Mouse (Mus musculus) midbrain, embryonic 14.5 days (tissue): ENCODE results near the gene Dcxr. TPM values are rescaled to one million over a fixed set of nuclear protein-coding genes. Genes with fewer than 3 reads are reported as not detected.

ENCODE experiments used
- ATAC-seq: fragments of 200-750 bp; cut with Nextera tagmentation; 2 replicates; pipeline ENCODE4 v1.8.0; 2017; ENCODE audit warnings: moderate number of reproducible peaks, moderate library complexity; ENCODE audit not compliant: low FRiP score, low TSS enrichment
- DNase-seq: peaks from one replicate; pipeline ENCODE4 v3.0.0-alpha.2; 2015
- H3K27ac ChIP-seq: fragments of 300-500 bp; sonication (generic); replicated peaks from 2 replicates; pipeline ENCODE4 v1.5.1; 2014; ENCODE audit warnings: mild to moderate bottlenecking, low read depth, low read length, moderate library complexity
- H3K27me3 ChIP-seq: fragments of 300-500 bp; sonication (generic); 2 replicates; pipeline ENCODE4 v1.6.1; 2014; ENCODE audit warnings: low read length, control low read depth, mixed read lengths; ENCODE audit not compliant: control insufficient read depth, insufficient read depth
- H3K36me3 ChIP-seq: fragments of 300-500 bp; sonication (generic); 2 replicates; pipeline ENCODE4 v1.6.1; 2014; ENCODE audit warnings: low read length, control low read depth; ENCODE audit not compliant: control insufficient read depth, insufficient read depth
- H3K4me1 ChIP-seq: fragments of 300-500 bp; sonication (generic); 2 replicates; pipeline ENCODE4 v1.6.1; 2014; ENCODE audit warnings: mild to moderate bottlenecking, antibody characterized with exemption, low read length, control low read depth; ENCODE audit not compliant: control insufficient read depth, insufficient read depth
- H3K4me2 ChIP-seq: fragments of 300-500 bp; sonication (generic); 2 replicates; pipeline ENCODE4 v1.6.1; 2014; ENCODE audit warnings: mild to moderate bottlenecking, low read length, moderate library complexity
- H3K4me3 ChIP-seq: fragments of 300-500 bp; sonication (generic); replicated peaks from 2 replicates; pipeline ENCODE4 v1.5.1; 2014; ENCODE audit warnings: low read depth, low read length
- H3K9ac ChIP-seq: fragments of 300-500 bp; sonication (generic); replicated peaks from 2 replicates; pipeline ENCODE4 v1.6.1; 2014; ENCODE audit warnings: mild to moderate bottlenecking, low read length, moderate library complexity
- H3K9me3 ChIP-seq: fragments of 300-500 bp; sonication (generic); 2 replicates; pipeline ENCODE4 v1.6.1; 2016; ENCODE audit warnings: low read length, control low read depth, mixed read lengths; ENCODE audit not compliant: control insufficient read depth
- WGBS: fragments of 180-500 bp; shearing (Covaris S2); extraction: QIAGEN DNeasy Blood & Tissue Kit; methylation state at CpG from one replicate; pipeline ENCODE4 v1.1.7; 2014; 5-methylcytosine and 5-hydroxymethylcytosine counted together
- polyA plus RNA-seq: library from polyadenylated mRNA; unstranded; fragments of >200 nt; fragmentation: Nextera tagmentation; extraction: Ambion mirVana; gene quantifications from 2 replicates; pipeline ENCODE4 v1.2.1, GENCODE M21; 2014

The Dcxr gene
- polyA plus RNA-seq, 1 experiment from 2014 or later: 8.6 TPM

DNA sequence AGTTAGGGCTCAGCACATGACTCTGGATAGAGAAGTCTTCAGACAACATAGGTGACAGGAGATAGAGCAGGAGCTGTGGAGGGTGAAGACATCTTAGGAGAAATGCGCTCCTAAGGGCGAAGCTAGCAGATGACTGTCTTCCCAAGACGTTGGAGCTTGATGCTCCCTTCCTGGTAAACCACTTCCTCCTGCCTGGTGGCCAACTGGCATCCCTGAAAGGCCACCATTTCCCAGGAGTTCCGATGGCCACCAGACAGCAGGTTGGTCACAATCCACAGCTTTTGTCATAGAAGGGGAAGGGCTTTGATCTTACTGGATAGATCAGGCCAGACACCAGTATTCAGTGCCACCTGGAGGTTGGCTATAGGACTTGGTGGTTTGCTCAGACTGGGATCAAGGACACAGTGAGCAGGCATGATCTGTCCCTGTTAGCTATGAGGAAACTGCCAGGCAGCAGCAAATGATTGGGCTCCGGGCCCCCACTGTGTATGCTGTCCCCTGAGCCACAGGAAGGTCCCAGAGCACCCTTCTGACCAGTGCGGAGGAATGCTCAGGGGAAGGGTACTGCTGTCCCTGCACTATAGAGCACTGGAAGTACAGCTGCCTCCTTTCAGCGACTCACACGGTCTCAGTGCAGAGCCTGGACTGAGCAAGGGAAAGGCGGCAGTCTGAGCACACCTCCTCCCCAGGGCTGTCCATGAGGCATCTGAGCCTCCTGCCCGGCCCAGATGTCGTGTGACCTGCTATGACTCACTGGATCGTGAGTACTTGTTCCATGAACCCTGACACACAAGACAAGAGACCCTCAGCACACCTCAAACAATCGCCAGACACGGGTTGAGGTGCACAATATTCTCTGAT, 35.0 kb upstream of the Dcxr start:
- no peak overlapping the region for H3K4me2 ChIP-seq
- no peak overlapping the region for H3K4me3 ChIP-seq
- ATAC-seq (no peak), DNase-seq (no peak)
- H3K36me3 ChIP-seq: no peaks in the 10 kb centered on the region
- no peak overlapping the region for H3K9ac ChIP-seq
- no peak overlapping the region for H3K27ac ChIP-seq
- H3K4me1 ChIP-seq: no peaks in the 10 kb centered on the region
- 77% methylated on average over 14 of the region's 14 CpGs for WGBS
- H3K9me3 ChIP-seq: peaks cover 3% of the 10 kb centered on the region; the same call in 1 of the 2 replicates
- H3K27me3 ChIP-seq: peaks cover 5% of the 10 kb centered on the region; the same call in 1 of the 2 replicates

DNA sequence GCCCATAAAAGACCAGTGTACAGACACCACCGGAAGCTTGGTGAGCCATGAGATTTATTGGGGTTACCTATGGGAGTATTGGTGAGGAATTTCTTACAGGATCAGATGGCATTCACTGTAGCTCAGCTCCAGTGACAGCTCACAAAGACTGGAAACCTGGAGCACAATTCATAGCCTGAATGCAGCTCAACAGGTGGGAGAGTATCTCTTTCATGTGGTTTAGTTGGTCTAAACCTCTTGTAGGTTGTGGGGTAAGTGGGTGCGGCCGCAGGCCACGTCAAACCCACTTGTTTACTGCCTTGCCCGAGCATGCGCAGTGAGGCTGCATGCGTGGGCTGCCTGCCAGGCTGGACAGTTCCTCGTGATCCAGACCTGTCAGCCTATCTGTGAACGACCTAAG, 33.2 kb upstream of the Dcxr start:
- Histone ChIP-seq H3K27ac (no peak overlapping the region), H3K4me2 (no peak overlapping the region), H3K27me3 (peaks cover 5% of the 10 kb centered on the region; the same call in 1 of the 2 replicates), H3K9me3 (peaks cover 3% of the 10 kb centered on the region; the same call in 1 of the 2 replicates), H3K4me1 (no peaks in the 10 kb centered on the region), H3K4me3 (no peak overlapping the region), H3K9ac (no peak overlapping the region), H3K36me3 (no peaks in the 10 kb centered on the region)
- DNase-seq: no peak
- 94% methylated on average over 9 of the region's 9 CpGs for WGBS
- no peak for ATAC-seq

DNA sequence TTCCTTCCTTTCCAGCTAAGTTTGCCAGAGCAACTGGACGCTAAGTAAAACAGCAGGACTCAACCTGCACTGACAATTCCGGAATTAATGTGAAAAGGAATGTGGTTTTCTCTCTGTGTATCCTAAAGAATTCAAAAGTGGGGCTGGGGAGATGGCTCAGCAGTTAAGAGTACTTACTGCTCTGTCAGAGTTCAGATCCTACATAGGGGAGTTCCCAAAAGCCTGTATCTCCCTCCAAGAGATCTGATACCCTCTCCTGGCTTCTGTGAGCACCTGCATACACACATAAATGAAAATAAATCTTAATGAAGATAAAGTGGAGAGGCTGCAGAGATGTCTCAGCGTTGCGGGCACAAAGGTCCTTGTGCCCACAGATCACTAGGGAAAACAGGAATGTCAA, 24.5 kb upstream of the Dcxr start:
- Histone ChIP-seq H3K4me2 (no peak overlapping the region), H3K4me3 (no peak overlapping the region), H3K27me3 (no peaks in the 10 kb centered on the region), H3K27ac (no peak overlapping the region), H3K36me3 (no peaks in the 10 kb centered on the region), H3K4me1 (no peaks in the 10 kb centered on the region), H3K9me3 (no peaks in the 10 kb centered on the region), H3K9ac (no peak overlapping the region)
- DNase-seq (no peak), ATAC-seq (no peak)
- WGBS: 72% methylated on average over 4 of the region's 4 CpGs

DNA sequence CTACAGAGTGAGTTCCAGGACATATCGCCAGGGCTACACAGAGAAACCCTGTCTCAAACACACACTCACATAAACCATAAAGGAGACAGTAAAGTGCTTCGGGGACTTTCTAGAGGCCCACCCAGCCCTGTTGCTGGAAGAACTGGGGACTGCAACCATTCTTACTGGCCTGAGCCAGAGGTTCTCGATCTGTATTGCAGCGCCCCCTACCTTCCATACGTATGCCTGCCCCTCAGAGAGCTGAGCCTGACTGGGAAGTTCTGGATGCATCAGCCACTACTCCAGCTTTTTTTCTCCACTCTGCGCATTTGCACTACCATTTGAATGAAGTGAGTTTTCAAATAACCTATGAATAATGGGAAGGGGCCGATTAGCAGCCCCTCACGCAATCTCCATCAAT, 22.3 kb upstream of the Dcxr start:
- no peak overlapping the region for H3K27ac ChIP-seq
- H3K4me3 ChIP-seq: no peak overlapping the region
- ATAC-seq: no peak
- no peaks in the 10 kb centered on the region for H3K27me3 ChIP-seq
- H3K4me2 ChIP-seq: no peak overlapping the region
- DNase-seq: peak; percentile 25
- no peaks in the 10 kb centered on the region for H3K36me3 ChIP-seq
- no peaks in the 10 kb centered on the region for H3K9me3 ChIP-seq
- H3K9ac ChIP-seq: no peak overlapping the region
- no peaks in the 10 kb centered on the region for H3K4me1 ChIP-seq
- 61% methylated on average over 8 of the region's 8 CpGs for WGBS

DNA sequence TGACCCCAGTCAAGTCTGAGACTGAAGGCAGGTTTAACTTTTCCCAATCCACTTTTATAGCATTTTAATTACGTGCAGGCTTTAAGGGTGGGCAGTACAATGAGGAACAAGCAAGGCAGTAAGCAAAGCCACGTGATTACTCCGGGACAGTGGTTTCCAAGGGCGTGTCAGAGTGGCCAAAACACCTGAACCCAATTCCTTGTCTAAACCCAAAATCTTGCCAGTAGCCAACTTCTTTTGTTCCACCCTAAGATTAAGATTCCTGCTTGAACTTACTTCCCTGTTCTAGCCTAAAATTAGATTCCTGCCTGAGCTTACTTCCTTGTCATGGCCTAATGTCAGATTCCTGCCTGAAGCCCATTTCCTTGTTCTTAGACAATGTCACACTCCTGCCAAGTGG, 20.9 kb upstream of the Dcxr start:
- Histone ChIP-seq H3K9me3 (no peaks in the 10 kb centered on the region), H3K4me2 (no peak overlapping the region), H3K27me3 (no peaks in the 10 kb centered on the region), H3K36me3 (no peaks in the 10 kb centered on the region), H3K4me1 (no peaks in the 10 kb centered on the region), H3K4me3 (no peak overlapping the region), H3K27ac (no peak overlapping the region), H3K9ac (no peak overlapping the region)
- DNase-seq (no peak), ATAC-seq (no peak)
- WGBS: 80% methylated on average over 4 of the region's 4 CpGs

DNA sequence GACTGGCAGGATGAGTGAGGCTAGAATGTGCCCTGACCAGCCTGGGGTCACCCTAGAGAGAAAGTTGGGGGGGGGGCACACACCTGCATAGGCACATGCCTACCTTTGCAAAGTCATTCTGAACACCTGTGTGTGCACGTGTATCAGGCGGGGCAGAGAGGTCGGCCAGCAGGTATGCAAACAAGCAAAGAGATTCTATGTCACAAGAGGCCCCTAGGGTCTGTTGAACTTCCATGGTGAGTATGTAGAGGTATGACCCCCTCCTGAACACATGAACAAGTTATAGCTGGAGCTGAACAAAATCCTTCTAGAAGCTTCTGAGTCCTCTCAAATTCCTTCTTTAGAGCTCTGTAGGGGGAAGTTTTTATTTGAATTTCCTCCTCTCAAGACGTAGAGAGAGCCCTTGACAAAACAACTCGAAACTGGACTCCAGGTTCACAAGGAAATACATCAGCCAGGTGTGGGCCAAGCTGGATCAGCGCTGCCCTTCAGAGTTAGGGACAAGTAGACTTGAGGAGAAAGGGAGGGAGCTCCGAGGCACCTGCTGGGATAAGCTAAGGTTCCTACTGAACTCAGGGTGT, 17.1 kb upstream of the Dcxr start:
- Histone ChIP-seq H3K9ac (no peak overlapping the region), H3K27ac (no peak overlapping the region), H3K9me3 (no peaks in the 10 kb centered on the region), H3K4me2 (no peak overlapping the region), H3K27me3 (no peaks in the 10 kb centered on the region), H3K4me3 (no peak overlapping the region), H3K36me3 (no peaks in the 10 kb centered on the region), H3K4me1 (no peaks in the 10 kb centered on the region)
- ATAC-seq (no peak), DNase-seq (no peak)
- WGBS: 78% methylated on average over 7 of the region's 7 CpGs

DNA sequence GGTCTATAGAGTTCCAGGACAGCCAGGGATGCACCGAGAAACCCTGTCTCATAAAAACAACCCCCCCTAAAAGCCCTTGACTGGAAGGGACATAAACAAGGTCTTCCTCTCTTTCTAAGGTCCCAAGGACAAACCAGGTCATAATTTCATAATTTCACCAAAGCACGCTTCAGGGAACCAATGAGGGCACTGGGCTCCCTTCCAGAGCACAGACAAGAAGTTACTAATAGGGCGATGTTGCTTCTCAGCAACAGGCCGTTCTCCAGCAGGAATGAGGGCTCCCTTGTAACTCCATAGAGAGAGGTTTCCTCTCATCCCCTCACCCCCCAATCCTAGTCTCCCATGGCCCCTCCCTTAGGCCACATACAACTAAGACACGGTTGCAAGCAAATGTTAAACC, 13.9 kb upstream of the Dcxr start:
- Histone ChIP-seq H3K36me3 (no peaks in the 10 kb centered on the region), H3K9me3 (no peaks in the 10 kb centered on the region), H3K9ac (no peak overlapping the region), H3K27me3 (no peaks in the 10 kb centered on the region), H3K4me3 (no peak overlapping the region), H3K4me1 (no peaks in the 10 kb centered on the region), H3K27ac (no peak overlapping the region), H3K4me2 (no peak overlapping the region)
- no peak for ATAC-seq
- no peak for DNase-seq
- 93% methylated on average over 5 of the region's 5 CpGs for WGBS

DNA sequence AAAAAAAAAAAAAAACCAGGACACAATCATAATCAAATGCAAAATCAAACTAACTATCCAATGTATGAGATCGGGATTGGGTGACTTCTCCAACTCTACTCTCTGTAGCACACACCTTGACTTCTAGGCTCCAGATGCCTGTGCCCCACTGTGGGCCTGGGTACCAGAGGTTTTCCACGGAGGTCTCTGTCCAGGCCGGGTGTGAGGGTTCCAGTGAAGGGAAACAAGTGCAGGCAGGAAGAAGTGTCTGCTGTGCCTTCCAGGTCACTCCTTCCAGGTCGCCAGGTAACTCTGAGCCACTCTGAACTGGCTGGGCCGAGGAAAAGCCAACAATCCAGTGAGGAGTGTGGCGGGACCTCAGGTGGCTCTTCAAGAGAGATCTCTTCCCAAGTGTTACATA, 9.3 kb upstream of the Dcxr start:
- no peak overlapping the region for H3K4me2 ChIP-seq
- H3K9ac ChIP-seq: no peak overlapping the region
- no peak for ATAC-seq
- DNase-seq: no peak
- 77% methylated on average over 6 of the region's 6 CpGs for WGBS
- H3K4me1 ChIP-seq: no peaks in the 10 kb centered on the region
- H3K9me3 ChIP-seq: no peaks in the 10 kb centered on the region
- no peak overlapping the region for H3K27ac ChIP-seq
- no peak overlapping the region for H3K4me3 ChIP-seq
- no peaks in the 10 kb centered on the region for H3K27me3 ChIP-seq
- no peaks in the 10 kb centered on the region for H3K36me3 ChIP-seq

DNA sequence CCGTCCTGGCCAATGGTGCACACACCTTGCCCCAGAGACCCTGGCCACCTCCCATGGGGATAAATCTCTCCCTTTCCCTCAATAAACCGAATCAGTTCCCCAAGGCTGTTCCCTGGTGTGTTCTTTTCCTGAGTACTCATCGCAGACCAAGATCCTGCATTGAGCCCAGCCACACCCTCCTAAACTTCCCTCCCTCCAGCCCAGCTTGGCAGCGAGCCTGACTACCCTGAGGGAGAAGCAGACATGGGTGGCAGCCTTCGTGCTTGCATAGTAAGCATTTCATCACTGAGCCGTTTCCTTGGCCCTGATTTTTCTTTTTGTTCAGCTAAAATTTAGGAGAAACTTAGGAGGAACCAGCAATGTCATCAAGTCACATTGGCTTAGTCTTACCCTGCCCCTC, 6.4 kb upstream of the Dcxr start:
- no peak overlapping the region for H3K4me3 ChIP-seq
- no peaks in the 10 kb centered on the region for H3K36me3 ChIP-seq
- DNase-seq (no peak), ATAC-seq (no peak)
- no peaks in the 10 kb centered on the region for H3K4me1 ChIP-seq
- WGBS: 64% methylated on average over 6 of the region's 6 CpGs
- H3K9me3 ChIP-seq: no peaks in the 10 kb centered on the region
- H3K27ac ChIP-seq: no peak overlapping the region
- H3K4me2 ChIP-seq: no peak overlapping the region
- H3K9ac ChIP-seq: no peak overlapping the region
- H3K27me3 ChIP-seq: no peaks in the 10 kb centered on the region
